Mouse (Mus musculus): ENCODE results near the gene Rgs1.

DNA sequence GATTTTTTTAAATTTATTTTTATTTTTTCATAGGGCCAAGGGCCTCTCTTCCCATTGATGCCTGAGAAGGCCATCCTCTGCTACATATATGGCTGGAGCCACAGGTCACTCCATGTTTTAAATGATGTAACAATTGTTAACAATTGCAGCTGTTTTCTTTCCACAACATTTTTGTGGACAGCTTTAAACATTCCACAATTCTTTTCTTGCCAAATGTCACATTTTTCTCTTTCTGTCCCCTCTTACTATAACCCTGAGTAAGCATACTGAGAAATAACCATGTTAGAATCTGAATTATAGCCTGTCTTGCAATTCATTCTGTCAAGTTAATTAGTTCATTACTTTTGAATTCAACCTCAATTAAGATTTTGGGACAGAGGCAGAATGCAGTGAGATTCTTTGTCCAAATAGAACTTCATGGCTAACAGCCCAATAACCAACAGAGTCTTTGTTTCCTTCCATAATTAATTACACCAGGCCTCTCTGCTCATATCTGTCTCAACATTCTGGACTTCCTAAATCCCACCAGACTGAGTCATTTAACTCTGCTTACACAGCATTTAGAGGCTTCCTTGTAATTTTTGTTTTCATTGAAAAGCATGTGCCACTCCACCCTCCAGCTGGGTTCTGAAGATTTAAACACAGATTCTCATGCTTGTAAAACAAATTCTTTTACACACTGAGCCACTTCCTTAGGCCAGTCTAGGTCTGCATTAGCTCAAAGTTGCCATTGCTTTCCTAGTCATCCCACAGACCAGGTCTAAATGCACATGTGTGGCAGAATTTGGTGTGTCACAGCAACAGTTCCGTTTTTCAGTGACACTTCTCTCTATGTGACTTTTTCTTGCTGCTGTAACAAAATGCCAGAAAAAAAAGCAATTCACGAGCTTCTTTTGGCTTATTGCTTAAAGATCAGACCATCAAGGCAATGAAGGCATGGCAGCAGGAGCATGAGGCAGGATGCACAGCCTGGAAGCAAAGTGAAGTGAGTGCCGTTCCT lies 18.7 kb upstream of the Rgs1 start:
- TF ChIP-seq CTCF (IDR thresholded peaks at IDR 0.05; ENCODE audit: low read depth, low read length) (no peak), POLR2A (IDR thresholded peaks at IDR 0.05; ENCODE audit: borderline replicate concordance, low read depth, low read length) (no peak)
